Mouse (Mus musculus) lung, postnatal 0 days (tissue): Measurements from ENCODE around the gene Kcnh3.

ENCODE experiments used
- CTCF ChIP-seq: IDR thresholded peaks from 2 replicates; pipeline ENCODE4 v1.5.1; 2016; ENCODE audit warnings: antibody characterized with exemption, mild to moderate bottlenecking
- EP300 ChIP-seq: IDR thresholded peaks from 2 replicates; pipeline ENCODE4 v1.6.1; 2016; ENCODE audit warnings: antibody characterized with exemption, mild to moderate bottlenecking, control low read depth

GRCm38 (mm10) chr15:99248972-99249371 lies 24.3 kb downstream of the Kcnh3 start:
- TF ChIP-seq CTCF (no peak), EP300 (no peak)
